Mouse (Mus musculus) embryonic fibroblast, embryonic 13.5 days (primary cell): ENCODE measurements around the gene Pola1.

ENCODE experiments used
- CTCF ChIP-seq: IDR thresholded peaks from 2 replicates; pipeline ENCODE4 v1.5.1; 2011; ENCODE audit warnings: mild to moderate bottlenecking, control low read depth, low read length, moderate library complexity, borderline replicate concordance; ENCODE audit not compliant: insufficient read depth
- POLR2A ChIP-seq: IDR thresholded peaks from 2 replicates; pipeline ENCODE4 v1.6.1; 2011; ENCODE audit warnings: low read depth, mild to moderate bottlenecking, control low read depth, low read length, moderate library complexity

GRCm38 (mm10) chrX:93539779-93540178 is 92.2 kb downstream of the Pola1 start:
- TF ChIP-seq CTCF, result no peak
- TF ChIP-seq POLR2A, result no peak
